In genomic region chr6:94695121-94695930, GRCm38 (mm10) we compare ENCODE assay signal across 9 mouse cellular contexts. TPM values are rescaled to one million over a fixed set of nuclear protein-coding genes. Genes with fewer than 3 reads are reported as not detected.
DNase-seq lines count a peak whose midpoint lies in the region; ATAC-seq and TF ChIP-seq lines count a peak whose summit lies in the region.
"Had no signal": no experiment of that assay in that cellular context is flagged by ENCODE, and none has a peak within 500 bp of the region (broad histone marks: within the 10 kb centered on the region; RNA-seq: fewer than 3 reads in every experiment).

No protein-coding gene starts in this region.

- peak; percentile 66 for DNase-seq in CD4-positive, CD25-positive, alpha-beta regulatory T cell, adult 2 months (ENCODE audit: low read depth, low spot score)
- DNase-seq in liver, embryonic 11.5 days (ENCODE audit: low spot score) = no peak
- peak; percentile 33 for DNase-seq in induced T-regulatory cell, adult 2 months (ENCODE audit: low read depth)
- no peak for DNase-seq in B cell, adult 2 months
- DNase-seq: adrenal gland, adult 2 months had no signal

- peaks cover 30% of the 10 kb centered on the region for H3K27me3 ChIP-seq in liver, embryonic 15.5 days
- H3K27me3 ChIP-seq in liver, embryonic 11.5 days (replicated peaks; ENCODE audit: control insufficient read depth, insufficient read depth, low read length) = peaks cover 16% of the 10 kb centered on the region
- no peaks in the 10 kb centered on the region for H3K27me3 ChIP-seq in small intestine, adult 2 months (ENCODE audit: control insufficient read depth, insufficient read depth, low read length)
- no peaks in the 10 kb centered on the region for H3K27me3 ChIP-seq in kidney, embryonic 14.5 days (ENCODE audit: control insufficient read depth, insufficient read depth, low read length)

- peak; percentile 23; the same call in 1 of the 2 replicates for TF ChIP-seq CTCF in small intestine, adult 2 months (IDR thresholded peaks at IDR 0.05; ENCODE audit: extremely low read depth, insufficient read length, insufficient replicate concordance, low read depth, low read length)

- H3K4me2 ChIP-seq in liver, embryonic 15.5 days = no peak overlapping the region
- no peak overlapping the region for H3K4me2 ChIP-seq in liver, embryonic 11.5 days
- H3K4me2 ChIP-seq in kidney, embryonic 14.5 days (replicated peaks; ENCODE audit: low read depth, low read length) = no peak overlapping the region

- WGBS in liver, embryonic 15.5 days (ENCODE audit: insufficient replicate concordance) = 48% methylated on average over 9 of the region's 9 CpGs
- WGBS in liver, embryonic 11.5 days = 63% methylated on average over 9 of the region's 9 CpGs
- WGBS in small intestine, adult 2 months = 13% methylated on average over 9 of the region's 9 CpGs
- 64% methylated on average over 9 of the region's 9 CpGs for WGBS in kidney, embryonic 14.5 days

- H3K36me3 ChIP-seq in liver, embryonic 15.5 days (replicated peaks) = no peaks in the 10 kb centered on the region
- H3K36me3 ChIP-seq in liver, embryonic 11.5 days (ENCODE audit: control insufficient read depth, insufficient read depth, low read length) = no peaks in the 10 kb centered on the region
- H3K36me3 ChIP-seq in small intestine, adult 2 months (ENCODE audit: control insufficient read depth, insufficient read depth, low read length) = no peaks in the 10 kb centered on the region
- no peaks in the 10 kb centered on the region for H3K36me3 ChIP-seq in kidney, embryonic 14.5 days (ENCODE audit: control insufficient read depth, insufficient read depth, low read length)

- no peak overlapping the region for H3K9ac ChIP-seq in liver, embryonic 15.5 days
- H3K9ac ChIP-seq in liver, embryonic 11.5 days (ENCODE audit: low read depth, low read length) = no peak overlapping the region
- no peak overlapping the region for H3K9ac ChIP-seq in kidney, embryonic 14.5 days (ENCODE audit: low read depth, low read length)

- no peak for ATAC-seq in CD4-positive, CD25-positive, alpha-beta regulatory T cell, adult 4 months
- ATAC-seq in liver, embryonic 15.5 days (ENCODE audit: insufficient read depth) = no peak
- ATAC-seq in liver, embryonic 11.5 days (replicated peaks; ENCODE audit: low FRiP score) = no peak
- ATAC-seq in kidney, embryonic 14.5 days (ENCODE audit: low FRiP score, low TSS enrichment) = no peak

- no peak overlapping the region for H3K4me3 ChIP-seq in liver, embryonic 15.5 days (replicated peaks)
- H3K4me3 ChIP-seq in liver, embryonic 11.5 days (ENCODE audit: low read depth, low read length) = no peak overlapping the region
- peak overlapping the region; percentile 25; the same call in 1 of the 2 replicates for H3K4me3 ChIP-seq in small intestine, adult 2 months (ENCODE audit: low read depth, low read length)
- H3K4me3 ChIP-seq in kidney, embryonic 14.5 days (ENCODE audit: low read length) = no peak overlapping the region

- peaks cover 49% of the 10 kb centered on the region for H3K4me1 ChIP-seq in liver, embryonic 15.5 days (replicated peaks)
- peaks cover 2% of the 10 kb centered on the region for H3K4me1 ChIP-seq in liver, embryonic 11.5 days (replicated peaks; ENCODE audit: control insufficient read depth, insufficient read depth, low read length)
- peaks cover 14% of the 10 kb centered on the region for H3K4me1 ChIP-seq in small intestine, adult 2 months (ENCODE audit: control insufficient read depth, insufficient read depth, insufficient read length, low read length)
- peaks cover 18% of the 10 kb centered on the region for H3K4me1 ChIP-seq in kidney, embryonic 14.5 days (ENCODE audit: control insufficient read depth, insufficient read depth, low read length)

- H3K27ac ChIP-seq in liver, embryonic 15.5 days (replicated peaks) = 0 out of 2 replicates have a peak overlapping the region, but pooled peaks have one; percentile 43
- no peak overlapping the region for H3K27ac ChIP-seq in liver, embryonic 11.5 days (ENCODE audit: low read depth, low read length)
- H3K27ac ChIP-seq in small intestine, adult 2 months (ENCODE audit: insufficient read depth, low read depth, low read length) = peak overlapping the region; percentile 52
- no peak overlapping the region for H3K27ac ChIP-seq in kidney, embryonic 14.5 days (ENCODE audit: low read depth, low read length)

- no peaks in the 10 kb centered on the region for H3K9me3 ChIP-seq in liver, embryonic 15.5 days (replicated peaks)
- no peaks in the 10 kb centered on the region for H3K9me3 ChIP-seq in liver, embryonic 11.5 days (ENCODE audit: control insufficient read depth, low read length)
- no peaks in the 10 kb centered on the region for H3K9me3 ChIP-seq in kidney, embryonic 14.5 days (ENCODE audit: control insufficient read depth, low read length)

- no peak for TF ChIP-seq POLR2A in small intestine, adult 2 months (IDR thresholded peaks at IDR 0.05; ENCODE audit: low read depth, low read length)

RNA-seq across cellular contexts. Expression of gene Lrig1, which starts 4.6 kb away (rescaled TPM):
- 10 to 100 TPM; 30.8 to 38.6 TPM for polyA plus RNA-seq in CD4-positive, CD25-positive, alpha-beta regulatory T cell, adult 4 months (2017; shearing (Covaris generic))
- polyA plus RNA-seq in liver, embryonic 15.5 days (2015; fragmentation: Nextera tagmentation; extraction: Ambion mirVana) = 2.7 and 4.5 TPM in 2 replicates
- polyA plus RNA-seq in liver, embryonic 11.5 days (2014; fragmentation: Nextera tagmentation; extraction: Ambion mirVana) = 2.9 and 4.3 TPM in 2 replicates
- polyA plus RNA-seq in small intestine, adult 2 months (2012; rRNA removed) = 20.5 and 29.8 TPM in 2 replicates
- 10.4 and 11.0 TPM in 2 replicates for polyA plus RNA-seq in kidney, embryonic 14.5 days (2014; fragmentation: Nextera tagmentation; extraction: Ambion mirVana)

Comparison
In these comparisons a context has a peak if more than half of its experiments do, and no peak if none do; other contexts are left out.
1. H3K27ac ChIP-seq: peak in liver, embryonic 15.5 days (single experiment) and small intestine, adult 2 months (single experiment); none in liver, embryonic 11.5 days (single experiment) and kidney, embryonic 14.5 days (single experiment).
2. DNase-seq: peak in CD4-positive, CD25-positive, alpha-beta regulatory T cell, adult 2 months (single experiment) and induced T-regulatory cell, adult 2 months (single experiment); none in liver, embryonic 11.5 days (single experiment) and B cell, adult 2 months (0 of 2).